Mouse (Mus musculus) Patski (cell line): ENCODE measurements at regions not wholly inside any gene's neighbourhood (a gene's known extent, or its start where the extent isn't known, plus 50 kb on each side); places are given as distances from the start of the nearest gene placed in this dataset.
A peak's percentile ranks its signal among the peaks of the same experiment; 100 is the strongest.

Source experiments
- ATAC-seq: fragments of 100-300 bp; one replicate; pipeline ENCODE4 v1.8.0; 2021
- CTCF ChIA-PET: fragments of 350-600 bp; sonication (Branson Sonifier 250); formaldehyde crosslinking; loops from one replicate; lab custom pipeline; 2022; ENCODE audit warnings: inconsistent platforms; lab: Charles Lee
- POLR2A ChIA-PET: fragments of 350-600 bp; sonication (Branson Sonifier 250); formaldehyde crosslinking; loops from one replicate; lab custom pipeline; 2022; ENCODE audit warnings: antibody characterized with exemption, inconsistent platforms; lab: Charles Lee
- DNase-seq: peaks from one replicate; pipeline ENCODE4 v3.0.0-alpha.2; 2011; ENCODE audit warnings: low read depth, low spot score
- H3K27me3 ChIP-seq: fragments of 371-371 bp; one replicate; pipeline ENCODE4 v1.5.1; 2021
- CTCF ChIP-seq: fragments of 100-300 bp; IDR thresholded peaks from one replicate; pipeline ENCODE4 v1.5.1; 2021
- in situ Hi-C: fragments of 300-500 bp; cut with MboI; formaldehyde crosslinking; loops from 3 replicates; pipeline ENCODE4 v1.11.1; 2018; ENCODE audit warnings: low pct_unique_long_range_greater_than_20kb, mixed read lengths

DNA sequence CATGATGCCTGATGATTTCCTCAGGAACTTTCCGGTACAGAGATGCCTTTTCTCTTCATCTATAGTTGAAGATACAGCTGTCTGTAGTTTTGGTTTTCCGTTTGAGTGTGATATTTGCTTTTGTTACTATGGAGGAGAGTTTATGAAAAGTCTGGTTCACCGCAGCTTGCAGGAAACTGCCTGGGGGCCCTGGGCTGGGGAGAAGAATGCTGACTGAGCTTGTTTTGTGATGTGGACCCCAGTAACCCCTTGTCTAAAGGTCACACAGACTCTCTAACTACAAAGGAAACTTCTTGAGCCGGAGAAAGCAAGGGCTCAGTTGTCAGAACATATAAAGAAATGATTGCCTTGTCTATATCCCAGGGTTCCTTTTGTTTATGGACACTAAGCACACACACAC, 325.8 kb upstream of the Mki67 start:
- no peak for ATAC-seq
- no peak for DNase-seq
- in situ Hi-C loops = no loop called here
- POLR2A ChIA-PET = no interaction called here
- no peak for TF ChIP-seq CTCF
- no peaks in the 10 kb centered on the region for H3K27me3 ChIP-seq
- CTCF ChIA-PET = interaction anchor here (1.4 kb wide), 1 partner anchor 14 kb away, joined by 3 read pairs; no protein-coding TSS in a partner anchor

DNA sequence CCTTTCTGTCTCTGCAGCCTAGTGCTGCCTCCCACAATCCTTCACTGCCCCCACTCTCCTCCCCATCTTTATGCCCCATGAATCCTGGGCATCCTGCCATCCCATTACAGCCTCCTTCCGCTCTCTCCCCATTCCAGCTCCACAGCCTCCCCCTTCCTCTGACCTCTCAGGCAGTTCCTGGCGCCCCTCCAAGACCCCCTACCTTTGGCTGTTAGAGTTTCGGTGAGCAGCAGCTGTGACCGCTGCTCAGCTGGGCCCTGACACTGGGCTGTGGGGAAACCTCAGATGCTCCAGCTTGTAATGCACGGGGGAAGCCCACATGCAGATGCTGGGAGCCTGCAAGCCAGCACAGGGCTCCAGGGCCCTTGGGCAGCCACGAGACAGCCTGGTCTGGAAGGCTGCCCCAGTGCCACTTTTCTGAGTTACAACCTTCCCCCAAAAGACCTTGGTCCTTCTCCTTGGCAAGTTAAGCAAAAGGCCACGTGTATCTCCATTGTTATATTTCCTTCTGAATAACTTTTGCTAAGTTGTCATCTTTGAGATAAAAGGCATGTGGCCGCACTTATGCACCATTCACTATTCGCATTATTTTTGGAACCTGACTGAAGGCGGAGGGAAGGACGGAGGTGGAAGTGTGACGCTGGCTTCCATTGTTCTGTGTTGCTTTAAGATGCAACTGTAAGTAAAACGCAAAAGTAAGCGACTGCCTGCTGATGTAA, 330.6 kb upstream of the Mki67 start:
- ATAC-seq (peak; percentile 89), DNase-seq (peak; percentile 95)
- no peak for TF ChIP-seq CTCF
- ChIA-PET CTCF (interaction anchor here (0.6 to 1.6 kb wide), 4 partner anchors 10 to 47 kb away, joined by 3 to 5 read pairs (median 4); no protein-coding TSS in a partner anchor), POLR2A (no interaction called here)
- no peaks in the 10 kb centered on the region for H3K27me3 ChIP-seq
- in situ Hi-C loops = no loop called here

DNA sequence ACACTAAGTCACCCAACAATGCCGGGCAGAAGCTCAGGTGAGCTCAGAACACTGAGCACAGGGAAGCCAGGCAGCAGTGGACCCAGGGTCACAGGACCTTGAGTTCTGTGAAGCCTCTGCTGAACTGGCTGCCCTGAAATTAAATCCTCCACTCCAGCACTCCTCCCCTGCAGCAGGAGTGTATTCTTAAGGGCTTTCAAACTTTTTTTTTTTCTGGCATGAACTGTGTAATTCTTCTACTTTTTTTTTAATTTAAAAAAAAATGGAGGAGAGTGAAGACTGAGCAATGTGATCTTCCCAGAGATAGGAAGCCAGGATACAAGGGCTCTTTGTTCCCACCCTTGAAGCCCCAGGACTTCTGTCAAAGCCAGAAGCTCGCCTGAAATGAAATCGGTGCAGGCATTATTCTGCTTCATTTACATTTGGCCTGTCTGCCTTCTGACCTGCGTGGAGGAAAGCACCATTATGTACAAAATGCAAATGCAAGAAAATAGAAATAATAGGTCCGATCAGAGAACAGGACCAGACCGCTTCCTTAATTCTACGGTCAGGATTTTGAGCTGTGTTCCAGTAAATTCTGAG, 331.3 kb upstream of the Mki67 start:
- in situ Hi-C loops = no loop called here

DNA sequence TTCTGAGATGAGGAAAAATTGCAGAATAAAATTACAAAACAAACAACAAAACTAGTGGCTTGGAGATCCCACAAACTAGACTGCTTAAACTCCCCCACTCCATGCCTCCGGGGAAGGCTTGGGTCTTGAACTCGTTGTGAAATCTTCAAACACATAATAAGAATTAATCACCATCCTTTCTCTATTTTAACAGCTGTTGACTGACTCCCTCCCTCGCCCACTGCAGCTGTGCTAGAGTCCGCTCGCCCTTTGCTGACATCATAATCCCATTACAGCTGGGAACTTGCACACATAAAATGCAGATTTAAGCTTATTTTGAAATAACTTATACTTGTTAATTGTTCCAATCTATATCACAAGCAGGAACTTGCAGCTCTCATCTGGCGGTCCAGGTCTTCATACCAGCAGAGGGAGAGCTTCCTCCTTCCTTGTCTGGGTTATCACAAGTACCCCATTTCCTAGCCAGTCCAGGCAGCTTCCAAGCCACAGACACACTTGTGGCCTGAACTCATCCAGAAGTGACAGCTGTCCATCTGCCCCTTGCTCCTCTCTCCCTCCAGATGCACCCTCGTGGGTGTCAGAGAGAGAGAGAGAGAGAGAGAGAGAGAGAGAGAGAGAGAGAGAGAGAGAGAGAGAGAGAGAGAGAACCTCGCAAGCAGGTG, 332.9 kb upstream of the Mki67 start:
- no peak for ATAC-seq
- no peaks in the 10 kb centered on the region for H3K27me3 ChIP-seq
- ChIA-PET CTCF (interaction anchor here (0.8 to 1.7 kb wide), 2 partner anchors 10 to 39 kb away, joined by 4 to 5 read pairs; no protein-coding TSS in a partner anchor), POLR2A (interaction anchor here (0.7 to 1.2 kb wide), 3 partner anchors 18 to 26 kb away, joined by 3 to 4 read pairs (median 3); no protein-coding TSS in a partner anchor)
- in situ Hi-C loops = no loop called here
- DNase-seq = no peak
- no peak for TF ChIP-seq CTCF

More for the DNA sequence above, 331.3 kb upstream of the Mki67 start:
- CTCF ChIA-PET = interaction anchor here (1.3 to 1.7 kb wide), 4 partner anchors 9 to 37 kb away, joined by 3 to 5 read pairs (median 4); no protein-coding TSS in a partner anchor
- TF ChIP-seq CTCF = no peak
- no peaks in the 10 kb centered on the region for H3K27me3 ChIP-seq
- POLR2A ChIA-PET = interaction anchor here (1.1 kb wide), 1 partner anchor 24 kb away, joined by 3 read pairs; no protein-coding TSS in a partner anchor
- no peak for ATAC-seq
- DNase-seq = no peak

DNA sequence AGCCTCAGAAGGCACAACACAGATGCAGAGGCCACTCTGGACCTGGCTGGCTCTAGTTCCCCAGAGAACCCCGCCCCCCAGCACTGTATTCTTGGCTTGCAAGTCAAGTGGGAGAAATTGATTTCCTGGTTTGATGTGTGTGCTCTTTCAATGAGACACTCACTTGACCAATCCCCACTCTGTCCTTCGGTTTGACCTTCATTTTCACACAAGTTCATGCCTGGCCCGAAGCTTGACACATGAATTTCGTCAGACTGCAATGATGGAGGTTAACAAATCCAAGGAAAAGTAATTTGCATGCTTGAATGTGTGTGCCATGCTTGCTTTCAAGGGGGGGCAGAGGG, 333.4 kb upstream of the Mki67 start:
- TF ChIP-seq CTCF = no peak
- in situ Hi-C loops = no loop called here
- POLR2A ChIA-PET = interaction anchor here (0.7 kb wide), 1 partner anchor 23 kb away, joined by 4 read pairs; no protein-coding TSS in a partner anchor
- CTCF ChIA-PET = interaction anchor here (0.8 kb wide), 1 partner anchor 39 kb away, joined by 4 read pairs; no protein-coding TSS in a partner anchor
- no peak for DNase-seq
- no peak for ATAC-seq
- no peaks in the 10 kb centered on the region for H3K27me3 ChIP-seq

DNA sequence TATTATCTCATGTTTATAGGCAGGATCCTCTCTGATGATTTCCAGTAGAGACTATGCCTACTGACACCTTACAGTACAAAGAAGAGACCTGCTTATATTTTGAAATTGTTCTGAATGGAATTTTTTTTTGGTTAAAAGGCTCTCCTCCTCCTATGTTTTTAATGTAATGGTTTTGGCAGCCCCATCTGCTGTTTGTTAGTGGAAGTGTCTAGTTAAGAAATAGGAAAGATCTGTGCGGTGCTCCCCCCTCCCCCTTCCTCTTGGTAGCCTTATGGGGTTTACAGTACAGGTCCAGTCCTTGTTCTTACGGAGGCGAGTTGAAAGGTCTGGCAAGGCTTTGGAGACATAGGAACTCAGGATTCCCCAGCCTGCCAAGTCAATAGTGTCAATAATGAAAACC, 334.0 kb upstream of the Mki67 start:
- DNase-seq (no peak), ATAC-seq (no peak)
- in situ Hi-C loops = no loop called here
- CTCF ChIA-PET = interaction anchor here (1.2 kb wide), 1 partner anchor 11 kb away, joined by 3 read pairs; no protein-coding TSS in a partner anchor
- POLR2A ChIA-PET = no interaction called here
- TF ChIP-seq CTCF = no peak
- no peaks in the 10 kb centered on the region for H3K27me3 ChIP-seq

DNA sequence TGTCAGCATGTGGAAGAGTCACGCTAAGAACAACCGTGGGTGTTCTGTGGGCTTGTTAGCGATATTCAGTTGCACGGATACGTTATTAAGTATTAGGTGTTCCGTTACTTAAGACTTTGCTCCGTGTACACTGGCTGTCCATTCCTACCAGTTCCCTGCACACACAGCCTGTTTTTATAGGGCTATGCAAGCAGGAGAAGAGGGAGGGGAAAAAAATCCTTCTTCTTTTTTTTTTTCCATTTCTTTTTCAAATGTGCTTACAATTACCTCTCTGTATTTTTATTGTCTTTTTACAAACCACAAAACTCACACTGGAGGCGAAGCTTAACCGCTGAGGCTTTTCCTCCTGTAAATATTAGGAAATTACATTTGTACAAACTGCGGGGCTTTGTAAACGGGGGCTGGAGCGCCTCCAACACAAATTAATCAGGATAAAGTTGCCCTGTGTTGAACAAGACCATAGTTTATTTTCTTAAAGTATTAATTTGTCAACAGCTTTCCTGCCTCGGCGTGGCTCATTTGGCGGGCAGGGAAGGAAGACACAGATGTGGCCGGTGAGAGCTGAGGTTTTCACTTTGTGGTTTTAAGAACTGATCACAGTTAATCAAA, 340.8 kb upstream of the Mki67 start:
- H3K27me3 ChIP-seq = peaks cover 7% of the 10 kb centered on the region
- POLR2A ChIA-PET = no interaction called here
- ATAC-seq (no peak), DNase-seq (no peak)
- in situ Hi-C loops = no loop called here
- TF ChIP-seq CTCF = no peak
- CTCF ChIA-PET = interaction anchor here (1.3 to 1.5 kb wide), 2 partner anchors 10 to 14 kb away, joined by 4 to 5 read pairs; no protein-coding TSS in a partner anchor

DNA sequence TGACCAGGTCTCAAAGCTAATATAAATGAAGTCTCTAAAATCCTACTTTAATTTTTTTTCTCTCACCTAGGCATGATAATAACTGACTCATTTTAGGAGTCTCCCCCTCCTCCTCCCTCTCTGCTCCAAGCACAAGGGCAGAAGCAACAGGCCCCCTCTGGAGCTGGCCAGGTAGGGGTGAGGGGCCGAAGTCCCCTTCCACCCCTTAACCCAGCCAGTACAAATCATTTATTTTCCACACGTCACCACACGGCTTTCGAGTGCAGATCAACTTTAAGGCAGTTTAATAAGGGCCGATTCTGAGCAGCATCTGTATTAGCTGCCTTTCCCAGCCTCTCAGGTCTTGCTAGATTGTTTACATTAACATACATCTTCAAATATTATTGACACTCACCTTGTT, 342.2 kb upstream of the Mki67 start:
- H3K27me3 ChIP-seq = peaks cover 7% of the 10 kb centered on the region
- DNase-seq (no peak), ATAC-seq (no peak)
- no peak for TF ChIP-seq CTCF
- in situ Hi-C loops = no loop called here
- ChIA-PET CTCF (interaction anchor here (1.4 kb wide), 1 partner anchor 10 kb away, joined by 5 read pairs; no protein-coding TSS in a partner anchor), POLR2A (no interaction called here)

DNA sequence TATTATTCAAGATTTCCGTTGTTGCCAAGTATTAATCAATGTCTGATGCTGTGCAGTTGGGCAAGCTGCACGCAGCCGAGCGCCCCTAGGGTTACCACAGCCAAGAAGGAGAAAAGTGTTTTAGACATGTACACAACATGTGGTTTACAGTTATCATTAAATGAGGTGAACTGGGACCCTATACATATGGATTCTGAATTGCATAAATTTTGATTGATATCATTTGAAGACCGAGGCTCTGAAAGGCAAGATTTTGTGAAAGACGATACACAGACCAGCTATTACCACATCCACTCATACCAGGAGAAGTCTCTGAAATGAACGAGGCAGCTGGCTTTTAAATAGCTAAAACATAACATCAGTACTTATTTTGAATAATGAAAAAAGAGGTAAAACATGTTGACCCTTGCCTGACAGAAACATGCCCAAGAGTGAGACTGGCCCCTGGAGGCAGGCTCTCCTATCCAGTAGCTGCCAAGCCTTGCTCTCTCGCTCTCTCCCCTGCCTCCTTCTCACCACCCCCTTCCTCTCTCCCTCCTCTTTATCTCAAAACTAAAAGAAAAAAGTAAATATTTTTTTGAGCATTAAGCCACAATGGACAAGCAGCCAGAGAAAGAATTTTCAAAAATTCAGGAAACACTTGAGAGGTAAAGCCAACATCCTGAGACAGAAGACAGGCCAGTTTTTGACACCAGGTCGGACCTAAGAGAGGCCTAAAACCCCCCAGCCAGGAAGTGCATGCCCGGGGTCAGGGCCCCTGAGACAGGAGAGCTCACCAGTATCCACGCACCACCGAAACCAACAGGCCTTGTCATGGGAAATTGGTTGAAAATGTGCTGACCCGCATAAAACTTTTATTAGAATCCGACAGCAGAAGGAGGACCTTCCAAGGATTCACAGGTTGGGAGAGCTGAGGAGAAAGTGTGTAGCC, 342.9 kb upstream of the Mki67 start:
- H3K27me3 ChIP-seq = peaks cover 7% of the 10 kb centered on the region
- in situ Hi-C loops = no loop called here
- TF ChIP-seq CTCF = no peak
- ATAC-seq = no peak
- ChIA-PET CTCF (interaction anchor here (1.4 kb wide), 1 partner anchor 11 kb away, joined by 5 read pairs; no protein-coding TSS in a partner anchor), POLR2A (interaction anchor here (0.7 kb wide), 1 partner anchor 35 kb away, joined by 6 read pairs; no protein-coding TSS in a partner anchor)
- no peak for DNase-seq
